Mouse (Mus musculus) neural tube, embryonic 14.5 days (tissue): Measurements from ENCODE around the gene Snapc3. TPM values are rescaled to one million over a fixed set of nuclear protein-coding genes. Genes with fewer than 3 reads are reported as not detected.

Experiments used
- ATAC-seq: fragments of 200-750 bp; cut with Nextera tagmentation; 2 replicates; pipeline ENCODE4 v1.8.0; 2017; ENCODE audit warnings: low read depth, mild to moderate bottlenecking, moderate TSS enrichment, moderate library complexity
- H3K27ac ChIP-seq: fragments of 300-500 bp; sonication (generic); 2 replicates; pipeline ENCODE4 v1.5.1; 2014; ENCODE audit warnings: low read depth, mild to moderate bottlenecking, control low read depth, low read length, moderate library complexity, mixed read lengths
- H3K27me3 ChIP-seq: fragments of 300-500 bp; sonication (generic); 2 replicates; pipeline ENCODE4 v1.6.1; 2014; ENCODE audit warnings: low read length; ENCODE audit not compliant: control insufficient read depth, insufficient read depth
- H3K36me3 ChIP-seq: fragments of 300-500 bp; sonication (generic); 2 replicates; pipeline ENCODE4 v1.6.1; 2014; ENCODE audit warnings: low read length, mixed read lengths; ENCODE audit not compliant: control insufficient read depth, insufficient read depth
- H3K4me1 ChIP-seq: fragments of 300-500 bp; sonication (generic); 2 replicates; pipeline ENCODE4 v1.6.1; 2014; ENCODE audit warnings: low read length; ENCODE audit not compliant: control insufficient read depth, insufficient read depth
- H3K4me2 ChIP-seq: fragments of 300-500 bp; sonication (generic); 2 replicates; pipeline ENCODE4 v1.6.1; 2014; ENCODE audit warnings: mild to moderate bottlenecking, low read depth, low read length, control low read depth
- H3K4me3 ChIP-seq: fragments of 300-500 bp; sonication (generic); 2 replicates; pipeline ENCODE4 v1.5.1; 2014; ENCODE audit warnings: low read depth, low read length, control low read depth, mixed read lengths
- H3K9ac ChIP-seq: fragments of 300-500 bp; sonication (generic); replicated peaks from 2 replicates; pipeline ENCODE4 v1.6.1; 2014; ENCODE audit warnings: low read depth, mild to moderate bottlenecking, control low read depth, low read length, mixed read lengths
- H3K9me3 ChIP-seq: fragments of 300-500 bp; sonication (generic); 2 replicates; pipeline ENCODE4 v1.6.1; 2016; ENCODE audit warnings: low read length; ENCODE audit not compliant: control insufficient read depth
- WGBS: fragments of 180-500 bp; shearing (Covaris S2); extraction: QIAGEN DNeasy Blood & Tissue Kit; methylation state at CpG from one replicate; pipeline ENCODE4 v1.1.7; 2014; 5-methylcytosine and 5-hydroxymethylcytosine counted together
- polyA plus RNA-seq: library from polyadenylated mRNA; unstranded; fragments of >200 nt; fragmentation: Nextera tagmentation; extraction: Ambion mirVana; gene quantifications from 2 replicates; pipeline ENCODE4 v1.2.1, GENCODE M21; 2014

Gene Snapc3
- polyA plus RNA-seq, 1 experiment from 2014 or later: 68.6 TPM

- Histone ChIP-seq H3K27ac (no peak overlapping the region), H3K4me3 (no peak overlapping the region), H3K9me3 (no peaks in the 10 kb centered on the region), H3K36me3 (no peaks in the 10 kb centered on the region), H3K4me2 (no peak overlapping the region), H3K4me1 (no peaks in the 10 kb centered on the region), H3K9ac (no peak overlapping the region), H3K27me3 (no peaks in the 10 kb centered on the region)
- ATAC-seq: no peak
- whole genome bisulfite sequencing: 72% methylated on average over 2 of the region's 2 CpGs
Measured at GRCm38 (mm10) chr4:83390551-83390950, 27.0 kb upstream of the Snapc3 start.

- no peak overlapping the region for H3K9ac ChIP-seq
- H3K4me2 ChIP-seq: no peak overlapping the region
- H3K27me3 ChIP-seq: no peaks in the 10 kb centered on the region
- H3K9me3 ChIP-seq: no peaks in the 10 kb centered on the region
- ATAC-seq: no peak
- no peaks in the 10 kb centered on the region for H3K36me3 ChIP-seq
- H3K4me1 ChIP-seq: no peaks in the 10 kb centered on the region
- H3K27ac ChIP-seq: no peak overlapping the region
- 25% methylated on average over 3 of the region's 3 CpGs for WGBS
- H3K4me3 ChIP-seq: no peak overlapping the region
Measured at GRCm38 (mm10) chr4:83391956-83392355, 25.6 kb upstream of the Snapc3 start.

- Histone ChIP-seq H3K4me3 (no peak overlapping the region), H3K27ac (no peak overlapping the region), H3K27me3 (no peaks in the 10 kb centered on the region), H3K9ac (no peak overlapping the region), H3K4me2 (no peak overlapping the region), H3K9me3 (no peaks in the 10 kb centered on the region), H3K4me1 (no peaks in the 10 kb centered on the region), H3K36me3 (no peaks in the 10 kb centered on the region)
- ATAC-seq: no peak
- 86% methylated on average over 1 of the region's 1 CpGs for WGBS
Measured at GRCm38 (mm10) chr4:83393733-83394132, 23.8 kb upstream of the Snapc3 start.

- Histone ChIP-seq H3K4me3 (no peak overlapping the region), H3K36me3 (no peaks in the 10 kb centered on the region), H3K9me3 (no peaks in the 10 kb centered on the region), H3K9ac (no peak overlapping the region), H3K4me1 (no peaks in the 10 kb centered on the region), H3K4me2 (no peak overlapping the region), H3K27me3 (no peaks in the 10 kb centered on the region), H3K27ac (no peak overlapping the region)
- no peak for ATAC-seq
- 93% methylated on average over 4 of the region's 4 CpGs for WGBS
Measured at GRCm38 (mm10) chr4:83396346-83396745, 21.2 kb upstream of the Snapc3 start.

- no peak for ATAC-seq
- Histone ChIP-seq H3K4me1 (no peaks in the 10 kb centered on the region), H3K4me2 (no peak overlapping the region), H3K4me3 (no peak overlapping the region), H3K9ac (no peak overlapping the region), H3K9me3 (no peaks in the 10 kb centered on the region), H3K27ac (no peak overlapping the region), H3K27me3 (no peaks in the 10 kb centered on the region), H3K36me3 (no peaks in the 10 kb centered on the region)
- WGBS: 64% methylated on average over 9 of the region's 9 CpGs
Measured at GRCm38 (mm10) chr4:83396996-83397770, 20.3 kb upstream of the Snapc3 start.

GRCm38 (mm10) chr4:83398527-83398926 lies 19.0 kb upstream of the Snapc3 start:
- Histone ChIP-seq H3K36me3 (no peaks in the 10 kb centered on the region), H3K9me3 (peaks cover 3% of the 10 kb centered on the region; the same call in 1 of the 2 replicates), H3K4me3 (no peak overlapping the region), H3K4me1 (no peaks in the 10 kb centered on the region), H3K27me3 (no peaks in the 10 kb centered on the region), H3K4me2 (no peak overlapping the region), H3K27ac (no peak overlapping the region), H3K9ac (no peak overlapping the region)
- 93% methylated on average over 2 of the region's 2 CpGs for whole genome bisulfite sequencing
- no peak for ATAC-seq

- H3K4me1 ChIP-seq: no peaks in the 10 kb centered on the region
- H3K9me3 ChIP-seq: peaks cover 3% of the 10 kb centered on the region; the same call in 1 of the 2 replicates
- H3K27ac ChIP-seq: no peak overlapping the region
- H3K4me3 ChIP-seq: no peak overlapping the region
- H3K9ac ChIP-seq: no peak overlapping the region
- H3K27me3 ChIP-seq: no peaks in the 10 kb centered on the region
- 79% methylated on average over 7 of the region's 7 CpGs for WGBS
- H3K36me3 ChIP-seq: no peaks in the 10 kb centered on the region
- H3K4me2 ChIP-seq: no peak overlapping the region
- no peak for ATAC-seq
Measured at GRCm38 (mm10) chr4:83400691-83401595, 16.6 kb upstream of the Snapc3 start.

GRCm38 (mm10) chr4:83401712-83402111 lies 15.8 kb upstream of the Snapc3 start:
- Histone ChIP-seq H3K9me3 (peaks cover 3% of the 10 kb centered on the region; the same call in 1 of the 2 replicates), H3K9ac (no peak overlapping the region), H3K27ac (no peak overlapping the region), H3K36me3 (no peaks in the 10 kb centered on the region), H3K27me3 (no peaks in the 10 kb centered on the region), H3K4me3 (no peak overlapping the region), H3K4me2 (no peak overlapping the region), H3K4me1 (no peaks in the 10 kb centered on the region)
- no peak for ATAC-seq

GRCm38 (mm10) chr4:83407688-83408087 lies 9.8 kb upstream of the Snapc3 start:
- 93% methylated on average over 6 of the region's 6 CpGs for WGBS
- ATAC-seq: no peak
- Histone ChIP-seq H3K4me2 (no peak overlapping the region), H3K4me3 (no peak overlapping the region), H3K9me3 (peaks cover 3% of the 10 kb centered on the region; the same call in 1 of the 2 replicates), H3K27ac (no peak overlapping the region), H3K27me3 (no peaks in the 10 kb centered on the region), H3K9ac (no peak overlapping the region), H3K4me1 (no peaks in the 10 kb centered on the region), H3K36me3 (no peaks in the 10 kb centered on the region)
